Mouse (Mus musculus) hindbrain, postnatal 0 days (tissue): ENCODE data around the gene Caprin2. TPM values are rescaled to one million over a fixed set of nuclear protein-coding genes. Genes with fewer than 3 reads are reported as not detected.
A peak's percentile ranks its signal among the peaks of the same experiment; 100 is the strongest.

ENCODE experiments used
- ATAC-seq: fragments of 200-750 bp; cut with Nextera tagmentation; 2 replicates; pipeline ENCODE4 v1.8.0; 2017; ENCODE audit warnings: mild to moderate bottlenecking, moderate TSS enrichment, moderate library complexity
- DNase-seq: peaks from one replicate; pipeline ENCODE4 v3.0.0-alpha.2; 2015; ENCODE audit warnings: low spot score
- H3K27ac ChIP-seq: fragments of 300-500 bp; sonication (generic); 2 replicates; pipeline ENCODE4 v1.5.1; 2014; ENCODE audit warnings: mild to moderate bottlenecking
- H3K27me3 ChIP-seq: fragments of 300-500 bp; sonication (generic); 2 replicates; pipeline ENCODE4 v1.6.1; 2014; ENCODE audit warnings: low read length, mixed read lengths; ENCODE audit not compliant: insufficient read depth
- H3K36me3 ChIP-seq: fragments of 300-500 bp; sonication (generic); 2 replicates; pipeline ENCODE4 v1.6.1; 2014; ENCODE audit warnings: low read length, mixed read lengths; ENCODE audit not compliant: insufficient read depth
- H3K4me1 ChIP-seq: fragments of 300-500 bp; sonication (generic); 2 replicates; pipeline ENCODE4 v1.6.1; 2014; ENCODE audit warnings: antibody characterized with exemption, low read length, mixed read lengths; ENCODE audit not compliant: insufficient read depth
- H3K4me2 ChIP-seq: fragments of 300-500 bp; sonication (generic); 2 replicates; pipeline ENCODE4 v1.6.1; 2014; ENCODE audit warnings: low read depth, mild to moderate bottlenecking, low read length, moderate library complexity, mixed read lengths
- H3K4me3 ChIP-seq: fragments of 300-500 bp; sonication (generic); 2 replicates; pipeline ENCODE4 v1.5.1; 2014; ENCODE audit warnings: low read length
- H3K9ac ChIP-seq: fragments of 300-500 bp; sonication (generic); replicated peaks from 2 replicates; pipeline ENCODE4 v1.6.1; 2014; ENCODE audit warnings: mild to moderate bottlenecking, low read length, moderate library complexity, mixed read lengths
- H3K9me3 ChIP-seq: fragments of 300-500 bp; sonication (generic); 2 replicates; pipeline ENCODE4 v1.6.1; 2016; ENCODE audit warnings: low read length, mixed read lengths
- CTCF ChIP-seq: IDR thresholded peaks from 2 replicates; pipeline ENCODE4 v1.5.1; 2016; ENCODE audit warnings: antibody characterized with exemption, control low read depth, low read depth
- WGBS: fragments of 180-500 bp; shearing (Covaris S2); extraction: QIAGEN DNeasy Blood & Tissue Kit; methylation state at CpG from one replicate; pipeline ENCODE4 v1.1.7; 2014; 5-methylcytosine and 5-hydroxymethylcytosine counted together
- polyA plus RNA-seq: library from polyadenylated mRNA; unstranded; fragments of >200 nt; fragmentation: Nextera tagmentation; extraction: Ambion mirVana; gene quantifications from 2 replicates; pipeline ENCODE4 v1.2.1, GENCODE M21; 2015
- total RNA-seq: library from RNA; depleted of rRNA; stranded (reverse); fragments of >200 nt; gene quantifications from 2 replicates; pipeline ENCODE4 v1.2.3, GENCODE M21; 2014; rRNA removed

The Caprin2 gene
- total RNA-seq (11.5 and 20.3 TPM in 2 replicates), polyA plus RNA-seq (6.8 and 7.1 TPM in 2 replicates)

DNA sequence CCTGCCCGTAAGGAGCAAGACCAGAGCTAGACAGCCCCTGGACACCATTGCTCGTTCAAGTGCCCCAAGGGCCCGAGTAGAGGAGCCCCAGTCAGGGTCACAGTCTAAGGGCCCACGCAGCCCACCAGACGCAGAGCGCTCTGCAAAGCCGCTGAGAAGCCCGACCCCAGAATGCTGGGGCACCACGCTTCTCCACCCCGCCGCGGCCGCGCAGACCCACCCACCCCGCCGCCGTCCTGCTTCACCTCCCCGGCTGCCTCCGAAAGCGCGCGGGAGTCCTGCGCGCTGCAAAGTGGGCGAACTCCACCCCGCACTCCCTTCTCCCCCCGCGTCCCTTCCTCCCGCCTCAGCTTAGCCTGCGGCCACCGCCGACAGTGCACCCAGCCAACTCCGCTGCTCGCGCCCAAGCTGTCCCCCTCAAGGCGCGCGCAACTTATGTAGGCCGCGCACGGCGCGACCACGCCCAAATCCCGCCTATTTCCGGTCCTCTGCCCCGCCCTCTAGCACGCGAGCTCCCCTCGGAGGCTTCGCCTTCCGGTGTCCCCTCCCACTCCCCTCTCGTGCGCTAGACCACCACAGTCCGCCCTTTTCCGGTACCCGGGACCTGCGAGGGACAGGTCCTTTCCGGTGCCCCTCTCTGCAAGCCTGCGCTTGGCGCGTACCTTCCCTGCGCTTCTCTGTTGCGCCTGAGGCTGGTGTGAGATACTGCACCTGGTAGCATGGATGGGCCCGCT is at the start of gene Caprin2:
TSS of gene Caprin2 (minus strand) at position 465 of the 734 bp plus-strand sequence.
- Histone ChIP-seq H3K9ac (peak within 1 kb of the TSS; percentile 70), H3K4me3 (peak within 1 kb of the TSS; percentile 81), H3K36me3 (no peaks in the 10 kb centered on the region), H3K9me3 (no peaks in the 10 kb centered on the region), H3K27me3 (no peaks in the 10 kb centered on the region), H3K4me1 (peaks cover 3% of the 10 kb centered on the region; the same call in 1 of the 2 replicates), H3K4me2 (peak within 1 kb of the TSS; percentile 93), H3K27ac (peak within 1 kb of the TSS; percentile 85)
- ATAC-seq (peak; percentile 100), DNase-seq (peak; percentile 98)
- TF ChIP-seq CTCF: peak; percentile 44; the same call in 1 of the 2 replicates
- under 1% methylated on average over 59 of the region's 65 CpGs for WGBS

DNA sequence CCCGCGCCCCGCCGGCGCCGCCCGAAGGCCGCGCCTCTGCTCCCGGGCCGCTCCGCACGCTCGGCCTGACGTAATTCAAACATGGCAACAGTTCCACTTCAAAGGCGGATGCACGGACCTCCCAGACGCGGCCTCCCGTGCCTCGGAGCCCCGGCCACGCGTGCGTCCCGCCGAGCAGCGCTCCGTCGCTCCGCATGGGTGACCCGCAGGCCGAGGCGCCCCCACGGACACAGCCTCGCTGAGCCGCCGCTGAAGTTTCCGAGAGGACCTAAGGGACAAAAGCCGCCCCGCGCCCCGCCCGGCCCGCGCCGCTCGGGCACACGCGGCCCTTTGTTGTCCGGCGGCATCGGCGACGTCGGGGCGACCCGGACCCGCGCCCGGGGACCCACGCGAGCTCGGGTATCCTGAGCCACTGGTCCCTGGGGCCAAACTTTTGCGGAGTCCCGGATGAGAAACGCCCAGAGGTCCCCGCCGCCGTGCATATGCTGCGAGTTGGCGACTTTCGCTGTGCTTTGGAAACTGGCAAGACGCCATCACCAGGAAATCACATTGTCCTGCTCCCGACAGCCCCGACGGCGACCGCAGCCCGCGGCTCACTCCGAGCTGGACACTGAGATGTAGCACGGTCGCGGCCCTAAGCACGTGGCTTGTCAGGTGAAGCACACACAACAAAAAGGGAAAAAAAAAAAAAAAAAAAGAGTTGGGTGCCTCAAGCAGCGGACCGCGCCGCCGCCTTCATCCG is 48.9 kb upstream of the Caprin2 start:
- Histone ChIP-seq H3K9me3 (no peaks in the 10 kb centered on the region), H3K4me1 (no peaks in the 10 kb centered on the region), H3K36me3 (no peaks in the 10 kb centered on the region), H3K9ac (peak overlapping the region; percentile 81), H3K27ac (peak overlapping the region; percentile 73), H3K4me2 (peak overlapping the region; percentile 94), H3K27me3 (no peaks in the 10 kb centered on the region), H3K4me3 (peak overlapping the region; percentile 83)
- 2% methylated on average over 77 of the region's 92 CpGs for WGBS
- DNase-seq (peak; percentile 69), ATAC-seq (peak; percentile 64)
- no peak for TF ChIP-seq CTCF

DNA sequence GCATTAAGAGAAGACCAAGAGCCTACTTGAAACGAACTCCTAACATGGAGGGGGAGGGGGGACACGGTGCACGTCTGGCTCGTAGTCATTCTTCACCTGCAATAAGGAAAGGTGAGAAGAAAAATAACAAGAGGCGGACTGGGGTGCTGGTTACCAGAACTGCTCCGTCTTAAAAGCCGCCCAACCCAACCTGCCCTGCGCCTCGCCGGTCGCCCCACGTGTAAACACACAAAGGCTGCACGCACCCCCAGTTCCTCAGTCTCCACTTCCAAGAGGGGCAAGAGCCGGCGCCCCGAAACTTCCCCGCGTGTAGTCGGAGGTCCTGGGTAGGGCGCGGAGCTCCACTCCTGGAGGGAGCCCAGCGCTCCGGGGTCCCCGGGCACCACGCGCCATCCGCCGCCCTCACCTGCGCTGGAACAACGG is 48.3 kb upstream of the Caprin2 start:
- peak overlapping the region; percentile 81 for H3K9ac ChIP-seq
- DNase-seq (no peak), ATAC-seq (no peak)
- H3K27me3 ChIP-seq: no peaks in the 10 kb centered on the region
- H3K4me3 ChIP-seq: peak overlapping the region; percentile 83
- H3K27ac ChIP-seq: peak overlapping the region; percentile 73
- WGBS: 2% methylated on average over 28 of the region's 30 CpGs
- peak overlapping the region; percentile 94 for H3K4me2 ChIP-seq
- H3K9me3 ChIP-seq: no peaks in the 10 kb centered on the region
- no peaks in the 10 kb centered on the region for H3K36me3 ChIP-seq
- no peak for TF ChIP-seq CTCF
- no peaks in the 10 kb centered on the region for H3K4me1 ChIP-seq

DNA sequence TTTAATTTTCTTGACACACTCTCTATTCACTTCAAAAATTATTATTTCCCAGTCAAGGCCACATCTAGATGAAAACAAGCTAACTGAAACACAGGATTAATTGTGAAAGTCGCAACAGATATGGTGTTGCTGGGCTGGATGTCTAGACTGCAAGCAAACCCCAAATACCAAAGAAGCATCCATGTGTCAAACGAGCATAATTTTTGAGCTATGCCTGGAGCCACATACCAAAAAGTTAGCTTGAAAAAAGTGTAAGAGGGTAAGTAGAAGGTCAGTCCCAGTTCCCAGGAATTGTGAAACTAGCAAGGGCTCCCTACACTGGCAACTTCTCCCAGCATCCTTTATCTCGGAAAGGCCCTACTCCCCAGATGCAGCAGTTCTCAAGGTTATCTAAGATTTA is 47.7 kb upstream of the Caprin2 start:
- Histone ChIP-seq H3K27ac (no peak overlapping the region), H3K4me1 (no peaks in the 10 kb centered on the region), H3K36me3 (no peaks in the 10 kb centered on the region), H3K9me3 (no peaks in the 10 kb centered on the region), H3K27me3 (no peaks in the 10 kb centered on the region), H3K9ac (no peak overlapping the region), H3K4me2 (peak overlapping the region; percentile 94; the same call in 1 of the 2 replicates), H3K4me3 (peak overlapping the region; percentile 83)
- 26% methylated on average over 3 of the region's 3 CpGs for WGBS
- DNase-seq: no peak
- TF ChIP-seq CTCF: no peak
- ATAC-seq: no peak

DNA sequence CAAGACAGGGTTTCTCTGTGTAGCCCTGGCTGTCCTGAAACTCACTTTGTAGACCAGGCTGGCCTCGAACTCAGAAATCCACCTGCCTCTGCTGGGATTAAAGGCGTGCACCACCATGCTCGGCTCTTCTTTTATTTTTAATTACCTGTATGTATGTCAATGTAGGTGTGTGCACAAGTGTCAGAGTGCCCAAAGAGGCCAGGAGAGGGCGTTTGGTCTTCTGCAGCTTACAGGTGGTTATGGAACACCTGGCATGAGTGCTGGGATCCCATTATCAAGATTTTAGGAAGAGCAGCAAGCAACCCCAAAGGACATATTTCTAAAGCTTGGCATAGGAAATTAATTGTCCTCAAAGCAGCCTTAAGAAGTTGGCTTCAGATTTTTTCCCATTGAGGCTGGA is 46.4 kb upstream of the Caprin2 start:
- DNase-seq (no peak), ATAC-seq (no peak)
- Histone ChIP-seq H3K36me3 (no peaks in the 10 kb centered on the region), H3K27me3 (no peaks in the 10 kb centered on the region), H3K4me1 (no peaks in the 10 kb centered on the region), H3K9ac (no peak overlapping the region), H3K27ac (no peak overlapping the region), H3K4me3 (no peak overlapping the region), H3K9me3 (no peaks in the 10 kb centered on the region), H3K4me2 (no peak overlapping the region)
- TF ChIP-seq CTCF: no peak
- 76% methylated on average over 4 of the region's 4 CpGs for WGBS

DNA sequence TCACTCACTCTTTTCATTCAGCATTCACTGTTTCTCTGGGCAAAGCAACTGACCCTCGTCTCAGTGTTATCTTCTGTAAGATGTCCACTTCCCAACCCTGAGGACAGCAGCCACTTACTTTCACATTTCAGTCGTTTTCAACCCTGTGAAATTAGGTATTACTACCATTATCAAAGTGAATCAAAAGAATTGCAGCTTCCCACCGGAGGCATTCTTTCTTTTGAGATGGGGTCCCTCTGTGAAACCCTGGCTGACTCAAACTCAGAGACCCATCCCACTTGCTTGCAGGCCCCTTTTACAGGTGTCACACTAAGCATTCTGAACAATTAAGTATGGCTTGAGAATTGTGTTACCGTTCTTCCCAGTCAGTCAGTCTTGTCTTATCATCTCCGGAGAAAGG is 45.8 kb upstream of the Caprin2 start:
- no peak overlapping the region for H3K4me3 ChIP-seq
- no peak overlapping the region for H3K4me2 ChIP-seq
- no peaks in the 10 kb centered on the region for H3K27me3 ChIP-seq
- no peak for TF ChIP-seq CTCF
- 49% methylated on average over 5 of the region's 5 CpGs for WGBS
- no peaks in the 10 kb centered on the region for H3K36me3 ChIP-seq
- H3K27ac ChIP-seq: no peak overlapping the region
- H3K4me1 ChIP-seq: no peaks in the 10 kb centered on the region
- H3K9ac ChIP-seq: no peak overlapping the region
- DNase-seq: no peak
- H3K9me3 ChIP-seq: no peaks in the 10 kb centered on the region
- no peak for ATAC-seq
